Mouse (Mus musculus): Measurements from ENCODE around the gene Rtf2.
A peak's percentile ranks its signal among the peaks of the same experiment; 100 is the strongest.

Gene Rtf2

DNA sequence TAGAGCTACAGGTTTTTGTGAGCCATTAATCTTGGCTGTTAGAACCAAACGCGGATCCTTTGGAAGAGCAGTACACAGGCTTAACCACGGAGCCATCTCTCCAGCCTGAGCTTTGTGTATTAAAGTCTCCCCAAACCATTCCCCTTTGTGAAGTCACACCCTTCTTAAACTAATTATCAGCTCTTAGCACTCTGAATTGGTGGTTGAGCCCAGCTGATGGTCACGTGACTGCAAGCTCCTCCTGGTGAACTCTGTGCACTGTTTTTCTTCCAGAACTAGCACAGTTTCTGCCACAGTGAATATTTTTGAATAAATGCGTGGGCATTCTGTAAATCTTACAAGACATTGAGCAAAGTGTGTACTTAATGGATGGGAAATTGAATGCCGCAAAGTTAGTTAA, 820 bp downstream of the Rtf2 start:
- DNase-seq: no peak

DNA sequence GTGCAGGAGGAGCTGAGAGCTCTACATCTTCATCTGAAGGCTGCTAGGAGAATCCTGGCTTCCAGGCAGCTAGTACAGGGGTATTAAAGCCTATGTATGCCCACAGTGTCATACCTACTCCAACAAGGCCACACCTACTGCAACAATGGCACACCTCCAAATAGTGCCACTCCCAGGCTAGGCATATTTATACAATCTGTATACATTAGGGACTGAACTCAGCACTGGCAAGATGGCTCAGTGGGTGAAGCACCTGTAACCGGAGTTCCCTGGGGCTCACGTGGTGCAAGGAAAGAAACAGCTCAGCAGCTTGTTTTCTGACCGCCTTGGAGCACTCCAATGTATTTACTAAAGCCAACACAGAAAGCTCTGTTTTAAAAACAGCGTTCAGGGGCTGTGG, 5.3 kb downstream of the Rtf2 start:
- DNase-seq: no peak

DNA sequence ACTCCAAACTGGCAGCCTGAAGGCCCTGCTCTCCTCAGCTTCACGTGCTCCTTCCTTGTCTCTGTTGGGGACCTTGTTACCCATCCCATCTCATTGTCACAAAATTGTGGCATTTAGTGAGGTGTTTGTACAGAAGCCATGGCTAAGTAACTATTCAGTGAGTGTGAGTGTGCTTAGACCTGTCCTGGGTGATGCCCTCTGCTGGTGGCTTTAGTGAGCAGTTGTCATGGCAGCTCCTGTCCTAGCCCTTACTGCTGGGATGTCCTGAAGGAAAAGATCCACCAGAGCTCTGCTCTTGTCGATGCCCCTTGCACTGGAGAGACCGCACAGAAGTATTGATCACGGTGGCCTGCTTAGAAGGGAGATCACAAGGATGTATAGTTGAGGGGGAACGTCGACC, 7.0 kb downstream of the Rtf2 start:
- DNase-seq: no peak

DNA sequence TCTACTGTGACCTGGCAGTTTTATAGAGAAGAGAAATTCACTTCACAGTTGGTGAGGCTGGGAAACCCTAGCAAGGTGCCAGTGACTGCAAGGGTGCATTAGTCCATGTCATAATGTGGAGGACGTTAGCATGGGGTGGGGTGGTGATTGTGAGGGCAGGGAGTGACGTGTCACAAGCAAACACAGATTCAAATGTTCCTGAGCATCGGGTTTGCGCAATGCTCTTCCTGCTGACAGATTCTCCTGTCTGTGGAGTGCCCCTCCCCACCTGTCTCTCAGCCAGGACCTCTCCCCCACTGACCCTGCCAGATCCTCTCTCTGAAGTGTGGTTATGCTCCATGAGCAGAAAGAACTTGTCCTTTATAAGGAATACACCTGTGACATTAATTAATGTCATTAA, 8.0 kb downstream of the Rtf2 start:
- DNase-seq: no peak

DNA sequence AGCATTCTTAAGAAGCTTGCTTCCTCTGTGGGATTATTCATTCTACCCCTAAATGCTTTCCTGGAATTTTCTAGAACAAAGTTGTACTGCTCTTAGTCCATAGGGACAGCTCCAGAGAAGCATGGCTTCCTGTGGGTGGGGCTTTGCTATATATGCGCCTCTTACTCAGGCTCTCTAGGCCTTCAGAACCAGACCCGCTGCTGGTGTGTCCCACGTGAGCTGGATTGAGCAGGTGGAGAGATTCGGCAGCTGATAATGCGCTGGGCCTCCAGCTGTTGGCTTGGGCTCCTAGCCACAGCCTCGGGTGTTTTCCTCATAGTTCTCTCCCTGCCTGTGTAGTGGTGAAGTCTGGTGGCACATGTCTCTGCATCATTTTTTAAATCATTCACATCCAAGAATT, 10.3 kb downstream of the Rtf2 start:
- DNase-seq: no peak

DNA sequence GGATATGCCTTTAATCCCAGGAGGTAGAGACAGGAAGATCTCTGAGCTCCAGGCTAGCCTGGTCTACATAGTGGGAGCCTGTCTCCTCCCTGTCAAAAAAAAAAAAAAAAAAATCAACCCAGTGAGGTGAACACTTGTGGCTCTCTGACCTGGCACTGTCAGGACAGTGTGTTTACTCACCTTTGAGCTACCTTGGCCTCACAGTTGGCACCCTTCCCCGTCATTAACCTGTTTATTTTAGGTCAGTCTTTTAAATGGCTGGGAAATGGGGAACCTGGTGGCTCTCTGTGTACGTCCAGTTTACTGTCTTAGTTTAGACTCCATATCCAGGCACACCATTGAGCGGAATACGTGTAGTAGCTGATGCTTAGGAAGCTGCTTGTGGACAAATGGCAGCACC, 11.7 kb downstream of the Rtf2 start:
- no peak for DNase-seq

DNA sequence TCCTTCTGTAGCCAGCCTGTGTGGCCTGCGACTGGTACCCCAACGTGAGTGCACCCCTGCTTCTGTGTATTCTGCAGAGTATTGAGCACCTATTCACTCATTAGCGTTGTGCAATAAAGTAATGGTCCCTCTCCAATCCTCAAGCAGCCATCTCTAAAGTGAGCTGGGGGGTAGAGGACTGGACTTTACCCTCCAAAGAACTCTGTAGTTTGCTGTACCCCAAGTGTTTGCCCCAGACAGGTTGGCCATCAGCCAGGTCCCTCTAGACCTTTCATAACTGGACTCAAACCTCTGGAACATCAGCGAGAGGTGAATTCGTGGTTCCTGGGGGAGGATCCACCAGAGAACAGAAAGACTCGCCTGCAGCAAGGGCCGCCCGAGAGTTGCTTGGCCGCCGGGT, 12.1 kb downstream of the Rtf2 start:
- no peak for DNase-seq

DNA sequence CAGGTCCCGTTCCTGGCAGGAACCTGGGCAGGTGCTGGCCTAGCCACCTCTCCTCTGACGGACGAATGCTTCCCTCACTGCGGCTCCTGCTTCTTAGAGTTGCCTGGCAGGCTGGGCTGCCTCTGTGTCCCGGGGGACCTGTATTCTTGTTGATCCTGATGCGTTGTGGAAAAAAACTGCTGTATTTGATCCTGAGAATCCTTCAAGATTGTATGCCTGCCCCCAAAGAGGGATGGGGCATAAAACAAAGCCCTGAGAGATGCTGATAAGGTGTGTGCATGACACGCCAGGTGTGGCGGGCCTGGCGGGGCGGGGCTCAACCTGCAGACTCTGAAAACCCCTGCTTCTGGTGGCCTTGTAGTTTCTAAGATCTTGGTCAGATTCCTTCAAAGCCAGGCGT, 18.1 kb downstream of the Rtf2 start, which contains the start of gene Gcnt7:
Gene Gcnt7, minus strand, starts transcription at position 101 of the 400 bp plus-strand sequence.
- DNase-seq: no peak

DNA sequence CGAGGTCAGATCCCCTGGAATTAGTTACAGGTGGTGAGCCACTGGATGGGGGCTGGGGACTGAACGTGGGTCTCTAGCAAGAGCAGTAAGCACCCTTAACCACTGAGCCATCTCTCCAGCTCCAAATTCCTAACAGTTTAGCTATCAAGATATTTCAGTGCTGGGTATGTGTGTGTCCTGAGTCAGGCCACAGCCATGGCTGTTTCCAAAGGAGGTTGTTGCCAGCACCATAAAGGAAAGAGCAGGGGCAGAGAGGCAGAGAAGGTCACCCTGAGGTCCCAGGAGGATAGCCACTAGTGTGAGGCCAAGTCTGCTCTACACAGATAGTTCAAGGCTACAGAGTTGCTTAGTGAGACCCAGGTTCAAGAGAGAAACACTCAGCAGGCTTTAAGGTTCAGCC, 20.3 kb downstream of the Rtf2 start:
- DNase-seq: no peak

DNA sequence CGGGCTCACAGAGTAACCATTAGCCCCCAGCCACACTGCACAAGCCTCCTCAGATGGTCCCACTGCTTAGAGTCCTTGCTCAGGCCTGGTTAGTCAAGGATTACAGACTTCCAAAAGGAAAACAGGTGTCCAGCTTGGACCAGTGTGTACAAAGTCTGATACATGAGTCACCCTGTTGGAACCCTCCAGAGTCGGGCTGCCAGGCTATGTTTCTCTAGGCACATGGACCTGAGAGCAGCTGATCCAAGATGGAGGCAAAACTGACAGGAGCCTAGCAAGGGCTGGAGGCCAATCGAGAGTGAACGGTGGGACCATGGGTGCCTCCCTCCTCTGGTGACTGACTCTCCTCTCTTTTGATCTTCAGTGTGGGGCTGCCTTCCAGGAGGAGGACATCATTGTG, 22.5 kb downstream of the Rtf2 start:
- no peak for DNase-seq

DNA sequence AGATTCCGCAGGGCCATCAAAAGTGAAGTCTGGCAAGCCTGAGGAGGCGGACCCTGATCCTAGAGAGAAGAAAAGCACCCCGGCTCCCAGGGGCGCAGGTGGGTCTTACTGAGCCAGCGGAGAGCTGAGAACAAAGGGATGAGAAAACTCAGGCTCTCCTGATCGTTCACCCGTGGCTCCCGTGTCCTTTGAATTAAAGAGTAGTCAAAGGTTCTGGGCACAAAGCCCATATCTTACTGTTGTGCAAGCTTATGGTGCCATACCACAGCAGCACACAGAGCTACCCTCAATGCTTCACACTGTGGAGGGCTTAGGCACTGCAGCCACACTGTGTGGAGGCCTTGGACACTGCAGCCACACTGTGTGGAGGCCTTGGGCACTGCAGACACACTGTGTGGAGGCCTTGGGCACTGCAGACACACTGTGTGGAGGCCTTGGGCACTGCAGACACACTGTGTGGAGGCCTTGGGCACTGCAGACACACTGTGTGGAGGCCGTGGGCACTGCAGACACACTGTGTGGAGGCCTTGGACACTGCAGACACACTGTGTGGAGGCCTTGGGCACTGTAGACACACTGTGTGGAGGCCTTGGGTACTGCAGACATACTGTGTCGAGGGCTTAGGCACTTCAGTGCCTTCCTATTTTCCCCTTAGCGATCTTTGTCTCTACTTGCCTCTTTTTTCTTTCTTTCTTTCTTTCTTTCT, 26.2 kb downstream of the Rtf2 start:
- no peak for DNase-seq

DNA sequence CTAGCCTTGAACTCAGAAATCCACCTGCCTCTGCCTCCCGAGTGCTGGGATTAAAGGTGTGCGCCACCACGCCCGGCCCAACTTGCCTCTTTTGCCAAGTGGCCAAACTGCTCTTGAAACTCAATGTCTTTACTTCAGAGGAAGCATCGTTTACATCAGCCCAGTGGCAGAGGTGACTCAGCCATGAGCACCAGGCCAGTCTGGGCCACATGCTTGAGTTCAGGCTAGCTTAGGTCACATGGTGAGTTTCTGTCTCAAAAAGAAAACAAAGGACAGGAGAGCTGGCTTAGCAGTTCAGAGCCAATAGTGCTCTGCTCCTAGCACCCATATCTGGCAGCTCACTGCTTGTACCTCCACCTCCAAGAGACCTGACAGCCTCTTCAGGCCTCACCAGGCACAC, 26.9 kb downstream of the Rtf2 start:
- no peak for DNase-seq

DNA sequence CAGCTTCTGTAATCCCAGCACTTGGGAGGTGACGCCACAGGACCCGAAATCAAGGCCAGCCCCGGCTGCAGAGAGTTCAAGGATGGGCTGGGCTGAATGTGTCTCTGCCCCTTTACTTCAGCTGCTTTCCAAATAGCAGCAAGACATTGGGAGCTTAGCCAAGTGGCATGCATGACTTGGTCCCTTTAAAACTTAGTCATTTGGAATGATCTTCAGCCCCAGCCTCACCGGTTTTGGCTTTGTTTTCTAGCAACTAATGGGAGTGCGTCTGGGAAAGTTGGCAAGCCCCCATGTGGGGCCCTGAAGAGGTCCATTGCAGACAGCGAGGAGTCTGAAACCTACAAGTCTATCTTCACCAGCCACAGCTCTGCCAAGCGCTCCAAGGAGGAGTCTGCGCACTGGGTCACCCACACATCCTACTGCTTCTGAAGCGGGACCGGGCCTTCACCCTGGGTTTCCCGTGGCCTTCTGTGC, 28.0 kb downstream of the Rtf2 start:
- peak; percentile 15 for DNase-seq

DNA sequence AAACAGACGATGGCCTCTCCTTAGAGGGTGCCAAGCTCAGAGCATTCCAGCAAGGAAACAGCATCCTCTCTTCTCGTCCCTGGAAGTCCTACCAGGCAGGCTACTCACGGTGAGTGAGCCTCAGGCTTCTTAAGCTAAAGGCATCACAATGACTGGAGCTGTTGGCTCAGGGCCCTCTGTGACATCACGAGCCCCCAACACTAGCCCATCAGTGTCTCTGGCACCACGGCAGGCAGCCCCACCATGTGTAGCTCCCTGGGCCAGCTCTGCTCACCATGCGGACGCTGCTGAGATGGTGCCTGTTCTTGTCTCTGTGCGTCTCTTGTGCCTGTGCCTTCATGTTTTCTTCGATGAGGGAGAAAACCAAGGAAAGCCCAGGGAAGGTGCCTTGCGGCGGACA, 32.0 kb downstream of the Rtf2 start, which contains the start of gene Fam209:
Gene Fam209, plus strand, starts transcription at position 203 of the 400 bp plus-strand sequence.
- no peak for DNase-seq

DNA sequence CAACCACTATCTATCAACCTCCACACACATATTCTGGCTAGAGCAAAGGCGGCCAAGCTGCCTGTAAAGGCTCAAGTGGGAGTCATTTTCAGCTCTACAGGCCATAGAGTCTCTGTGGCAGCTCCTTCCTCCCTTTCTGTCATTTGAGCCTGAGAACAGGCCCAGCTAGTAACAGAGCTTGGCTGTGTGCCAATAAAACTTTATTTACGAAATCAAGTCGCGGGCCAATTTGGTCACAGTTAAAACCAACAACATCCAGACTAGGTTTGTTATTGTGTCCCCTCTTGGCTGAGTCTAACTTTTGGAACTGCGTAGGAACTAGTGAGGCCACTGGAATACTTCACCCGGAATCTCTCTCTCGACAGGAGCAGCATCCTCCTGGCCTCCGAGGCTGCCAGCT, 33.2 kb downstream of the Rtf2 start:
- no peak for DNase-seq

DNA sequence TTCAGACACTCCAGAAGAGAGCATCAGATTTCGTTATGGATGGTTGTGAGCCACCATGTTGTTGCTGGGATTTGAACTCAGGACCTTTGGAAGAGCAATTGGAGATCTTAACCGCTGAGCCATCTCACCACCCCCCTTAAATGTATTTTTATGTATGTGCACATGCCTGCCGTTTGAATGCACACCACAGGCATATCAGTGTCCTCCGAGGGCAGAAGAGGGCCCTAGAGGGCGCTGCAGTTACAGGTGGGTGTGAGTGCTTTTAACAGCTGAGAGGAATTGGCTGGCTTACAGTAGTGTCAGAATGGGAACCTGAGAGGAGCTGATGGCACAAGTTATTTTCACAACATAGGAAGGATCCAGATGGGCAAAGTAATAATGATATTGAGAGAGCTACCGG, 34.6 kb downstream of the Rtf2 start:
- DNase-seq: no peak

DNA sequence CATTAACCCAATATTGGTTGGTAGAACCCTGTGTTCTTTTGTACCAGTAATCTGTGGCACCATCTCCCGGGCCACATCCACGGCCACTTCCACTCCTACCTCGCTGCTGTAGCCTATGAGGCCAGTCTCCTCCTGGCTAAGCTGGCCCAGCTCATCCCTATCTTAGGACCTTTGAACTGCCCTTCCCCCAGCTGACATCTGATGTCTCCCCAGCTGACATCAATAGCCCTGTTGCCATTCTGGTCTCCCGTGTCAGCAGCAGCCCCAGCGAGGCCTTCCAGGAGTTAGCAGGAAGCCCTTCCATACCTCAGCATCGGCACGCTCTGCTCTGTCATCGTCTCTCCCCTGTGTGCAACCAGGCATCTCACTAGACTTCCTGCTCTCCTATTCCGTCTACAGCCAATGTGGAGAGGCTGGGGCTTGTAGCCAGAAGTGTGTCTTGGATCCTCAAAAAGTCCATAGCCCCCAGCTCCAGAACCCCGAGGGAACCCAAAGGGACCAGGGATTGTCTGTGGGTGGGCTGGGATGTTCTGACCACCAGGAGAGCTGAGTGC, 36.4 kb downstream of the Rtf2 start:
- DNase-seq: no peak

DNA sequence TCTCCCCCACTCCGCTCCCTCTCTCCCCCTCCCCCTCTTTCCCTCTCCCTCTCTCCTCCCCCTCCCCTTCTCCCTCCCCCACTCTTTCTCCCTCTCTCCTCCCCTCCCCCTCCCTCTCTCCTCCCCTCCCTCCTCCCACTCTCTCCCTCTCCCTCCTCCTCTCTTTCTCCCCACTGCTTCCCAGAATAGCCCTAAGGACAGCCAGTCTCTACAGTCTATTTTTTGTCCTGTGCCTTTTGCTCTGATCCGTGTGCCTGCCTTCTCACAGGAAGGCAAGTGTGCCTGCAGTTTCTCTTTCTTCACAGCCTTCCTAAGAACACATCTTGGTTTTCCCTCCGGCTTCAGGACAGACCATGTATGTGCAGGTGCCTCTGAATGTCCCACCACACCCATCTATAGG, 37.0 kb downstream of the Rtf2 start:
- DNase-seq: no peak

DNA sequence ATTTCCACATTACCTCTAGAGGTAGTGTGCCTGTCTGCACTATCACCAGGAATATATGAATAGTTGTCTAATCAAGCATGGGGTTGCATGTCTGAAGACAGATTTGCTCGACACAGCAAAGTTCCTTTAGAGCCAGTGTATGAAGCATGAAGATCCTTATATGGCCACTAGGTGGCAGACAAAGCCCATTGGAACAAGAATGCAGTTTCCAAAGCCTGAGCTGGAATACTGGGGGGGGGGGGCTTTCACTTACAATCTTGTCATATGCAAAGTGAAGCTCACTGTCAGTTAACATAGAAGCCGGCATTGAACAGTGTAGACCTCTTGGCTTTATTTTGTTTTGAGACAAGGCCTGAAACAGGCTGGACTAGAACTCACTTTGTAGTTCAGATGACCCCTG, 37.5 kb downstream of the Rtf2 start:
- DNase-seq: no peak

DNA sequence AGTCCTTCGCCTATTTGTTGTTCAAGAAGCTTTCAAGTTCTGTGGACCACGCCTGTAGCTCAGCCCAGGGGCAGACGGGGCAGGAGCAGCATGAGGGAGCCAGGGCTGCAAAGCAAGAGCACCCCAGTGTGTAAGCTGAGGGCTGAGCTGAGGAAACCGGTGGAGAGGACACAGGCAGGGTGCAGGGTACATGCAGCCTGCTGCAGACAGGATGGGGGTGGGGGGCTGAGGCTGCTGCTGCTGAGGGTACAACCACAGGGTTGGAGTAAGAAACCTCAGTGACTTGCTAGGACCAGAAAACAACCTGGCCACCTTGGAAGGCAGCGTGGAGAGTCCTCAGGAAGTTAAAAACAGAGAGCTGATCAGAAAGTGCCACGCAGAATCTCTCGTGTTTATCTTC, 39.9 kb downstream of the Rtf2 start:
- DNase-seq: no peak

DNA sequence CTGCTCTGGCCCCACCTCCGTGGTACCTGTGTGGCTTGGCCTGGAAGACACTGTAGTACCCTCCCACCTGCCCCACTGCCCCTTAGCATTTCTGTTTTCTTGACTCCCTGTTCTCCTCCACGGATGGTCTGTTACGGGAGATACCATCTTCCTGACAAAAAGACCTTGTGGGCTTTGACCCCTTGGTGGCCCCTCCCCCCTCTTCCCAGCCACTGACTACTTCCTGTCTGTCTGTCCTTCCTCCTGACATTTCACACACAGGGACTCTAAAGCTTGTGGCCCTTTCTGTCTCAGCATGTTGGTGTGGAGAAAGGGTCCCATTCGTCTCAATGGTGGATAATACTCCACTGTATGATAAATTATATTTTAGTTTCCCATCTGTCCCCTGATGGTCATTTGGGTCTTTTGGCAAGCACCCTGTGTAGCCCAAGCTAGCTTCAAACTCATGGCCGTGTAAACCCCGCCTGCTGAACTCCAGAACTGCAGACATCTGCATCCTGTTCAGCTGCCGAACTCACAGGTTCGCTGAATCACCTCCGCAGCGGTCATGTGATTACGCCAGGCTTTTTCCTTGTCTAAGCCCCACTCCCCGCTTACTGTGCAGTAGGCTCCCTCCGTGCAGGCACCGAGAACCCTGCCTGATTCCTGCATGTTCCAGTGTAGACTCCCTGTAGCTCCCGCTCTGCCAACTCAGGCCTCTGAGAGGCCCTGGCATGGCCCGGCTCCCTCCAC, 41.5 kb downstream of the Rtf2 start:
- no peak for DNase-seq

DNA sequence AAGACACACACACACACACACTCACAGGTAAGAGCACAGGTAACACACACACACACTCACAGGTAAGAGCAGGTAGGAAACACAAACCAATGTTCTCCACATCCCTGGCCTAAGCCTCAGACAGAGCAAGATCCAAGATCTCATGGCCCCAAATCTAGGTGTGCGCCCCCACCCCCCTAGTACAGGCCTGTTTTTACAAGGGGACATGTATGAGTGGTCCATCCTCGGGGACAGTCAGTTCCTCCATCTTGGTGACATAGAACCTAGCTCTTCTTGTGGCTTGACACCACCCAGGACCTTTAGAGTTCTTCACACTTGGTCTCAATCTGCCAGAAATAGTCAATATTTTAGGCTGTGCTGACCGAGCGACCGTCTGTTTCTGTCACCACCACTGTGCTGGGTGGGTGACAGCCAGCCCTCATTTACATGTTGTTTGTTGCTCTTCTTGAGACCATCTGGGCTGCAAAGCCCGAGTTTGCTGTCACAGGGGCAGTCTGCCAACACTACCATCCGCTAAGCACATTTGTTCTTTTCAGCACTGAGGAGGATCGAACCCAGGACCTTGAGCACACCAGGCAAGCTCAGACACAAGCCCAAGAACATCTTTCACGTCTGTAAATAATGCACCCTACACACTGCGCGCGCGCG, 43.5 kb downstream of the Rtf2 start:
- DNase-seq: no peak

DNA sequence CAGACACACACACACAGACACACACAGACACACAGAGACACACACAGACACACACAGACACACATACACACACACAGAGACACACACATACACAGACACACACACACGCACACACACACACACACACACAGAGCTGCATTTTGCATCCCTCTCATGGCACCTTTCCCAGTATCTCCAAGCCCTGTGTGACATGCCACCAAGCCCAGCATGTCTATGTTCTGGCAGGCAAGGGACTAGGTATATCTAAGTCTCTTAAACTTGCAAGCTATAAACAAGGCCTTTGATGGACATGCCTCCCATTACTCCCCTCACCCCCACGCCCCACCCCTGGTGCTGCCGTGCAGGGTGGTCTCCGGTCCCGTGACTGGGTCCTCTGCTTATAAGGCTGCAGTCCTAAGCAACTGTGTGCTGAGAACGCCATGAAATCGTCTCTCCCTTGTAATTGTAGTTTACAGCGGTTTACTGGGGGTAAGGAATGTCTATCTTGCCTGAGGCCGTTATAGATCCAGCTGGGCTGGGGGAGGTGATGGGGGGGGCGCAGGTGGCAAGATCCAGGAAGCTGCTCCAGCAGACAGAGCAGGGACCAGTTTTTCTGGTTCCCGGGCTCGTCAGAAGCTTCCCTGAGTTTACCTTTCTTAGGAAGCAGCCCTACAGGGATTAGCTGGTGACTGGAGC, 44.5 kb downstream of the Rtf2 start:
- DNase-seq: no peak

Measured in cerebellum, adult 11-12 months (tissue).